Mouse (Mus musculus): ENCODE measurements around the gene Maml2. TPM values are rescaled to one million over a fixed set of nuclear protein-coding genes. Genes with fewer than 3 reads are reported as not detected.

Gene Maml2
- total and polyA plus RNA-seq, 2 experiments from 2014 or later, result 11.4 to 11.6 TPM

GRCm38 (mm10) chr9:13545726-13546125, 248.0 kb downstream of the Maml2 start:
- no peak overlapping the region for H3K4me3 ChIP-seq (ENCODE audit: low read length)
- no peak for TF ChIP-seq CTCF (IDR thresholded peaks at IDR 0.05; ENCODE audit: low read depth)
- H3K9ac ChIP-seq (replicated peaks; ENCODE audit: low read length), result no peak overlapping the region
- H3K36me3 ChIP-seq (ENCODE audit: insufficient read depth, low read length), result no peaks in the 10 kb centered on the region
- H3K4me2 ChIP-seq (ENCODE audit: low read depth, low read length), result no peak overlapping the region
- H3K27ac ChIP-seq, result no peak overlapping the region
- ATAC-seq (no peak), DNase-seq (ENCODE audit: low spot score) (no peak)
- no peaks in the 10 kb centered on the region for H3K9me3 ChIP-seq (ENCODE audit: low read length)
- WGBS, result 75% methylated on average over 6 of the region's 6 CpGs
- no peaks in the 10 kb centered on the region; the same call in 1 of the 2 replicates for H3K4me1 ChIP-seq (ENCODE audit: insufficient read depth, low read length)
- H3K27me3 ChIP-seq (ENCODE audit: insufficient read depth, low read length), result no peaks in the 10 kb centered on the region

GRCm38 (mm10) chr9:13549911-13550310, 252.2 kb downstream of the Maml2 start:
- TF ChIP-seq CTCF (IDR thresholded peaks at IDR 0.05; ENCODE audit: low read depth), result no peak
- no peak for ATAC-seq
- Histone ChIP-seq H3K4me1 (ENCODE audit: insufficient read depth, low read length) (no peaks in the 10 kb centered on the region; the same call in 1 of the 2 replicates), H3K36me3 (ENCODE audit: insufficient read depth, low read length) (no peaks in the 10 kb centered on the region), H3K4me3 (ENCODE audit: low read length) (no peak overlapping the region), H3K9ac (replicated peaks; ENCODE audit: low read length) (no peak overlapping the region), H3K9me3 (ENCODE audit: low read length) (no peaks in the 10 kb centered on the region), H3K27ac (no peak overlapping the region), H3K27me3 (ENCODE audit: insufficient read depth, low read length) (no peaks in the 10 kb centered on the region), H3K4me2 (ENCODE audit: low read depth, low read length) (no peak overlapping the region)
- DNase-seq (ENCODE audit: low spot score), result no peak
- WGBS, result 49% methylated on average over 3 of the region's 3 CpGs

- no peak overlapping the region for H3K4me3 ChIP-seq (ENCODE audit: low read length)
- no peak for ATAC-seq
- WGBS, result 72% methylated on average over 5 of the region's 5 CpGs
- no peaks in the 10 kb centered on the region for H3K27me3 ChIP-seq (ENCODE audit: insufficient read depth, low read length)
- no peak for TF ChIP-seq CTCF (IDR thresholded peaks at IDR 0.05; ENCODE audit: low read depth)
- H3K4me2 ChIP-seq (ENCODE audit: low read depth, low read length), result no peak overlapping the region
- no peaks in the 10 kb centered on the region; the same call in 1 of the 2 replicates for H3K4me1 ChIP-seq (ENCODE audit: insufficient read depth, low read length)
- no peak overlapping the region for H3K9ac ChIP-seq (replicated peaks; ENCODE audit: low read length)
- H3K27ac ChIP-seq, result no peak overlapping the region
- DNase-seq (ENCODE audit: low spot score), result no peak
- H3K36me3 ChIP-seq (ENCODE audit: insufficient read depth, low read length), result no peaks in the 10 kb centered on the region
- H3K9me3 ChIP-seq (ENCODE audit: low read length), result no peaks in the 10 kb centered on the region
Observed at GRCm38 (mm10) chr9:13552380-13553052, 254.8 kb downstream of the Maml2 start.

GRCm38 (mm10) chr9:13554773-13555172, 257.0 kb downstream of the Maml2 start:
- Histone ChIP-seq H3K27me3 (ENCODE audit: insufficient read depth, low read length) (no peaks in the 10 kb centered on the region), H3K27ac (no peak overlapping the region), H3K9ac (replicated peaks; ENCODE audit: low read length) (no peak overlapping the region), H3K36me3 (ENCODE audit: insufficient read depth, low read length) (no peaks in the 10 kb centered on the region), H3K4me3 (ENCODE audit: low read length) (no peak overlapping the region), H3K4me2 (ENCODE audit: low read depth, low read length) (no peak overlapping the region), H3K4me1 (ENCODE audit: insufficient read depth, low read length) (no peaks in the 10 kb centered on the region), H3K9me3 (ENCODE audit: low read length) (no peaks in the 10 kb centered on the region)
- ATAC-seq (no peak), DNase-seq (ENCODE audit: low spot score) (no peak)
- 94% methylated on average over 5 of the region's 5 CpGs for WGBS
- TF ChIP-seq CTCF (IDR thresholded peaks at IDR 0.05; ENCODE audit: low read depth), result no peak

GRCm38 (mm10) chr9:13555973-13556481, 258.3 kb downstream of the Maml2 start:
- H3K27ac ChIP-seq, result 0 out of 2 replicates have a peak overlapping the region, but pooled peaks have one; percentile 15

GRCm38 (mm10) chr9:13556696-13557095, 258.9 kb downstream of the Maml2 start:
- TF ChIP-seq CTCF (IDR thresholded peaks at IDR 0.05; ENCODE audit: low read depth), result no peak
- WGBS, result 92% methylated on average over 3 of the region's 3 CpGs
- H3K4me2 ChIP-seq (ENCODE audit: low read depth, low read length), result no peak overlapping the region
- no peaks in the 10 kb centered on the region for H3K36me3 ChIP-seq (ENCODE audit: insufficient read depth, low read length)
- H3K9me3 ChIP-seq (ENCODE audit: low read length), result no peaks in the 10 kb centered on the region
- H3K4me3 ChIP-seq (ENCODE audit: low read length), result no peak overlapping the region
- H3K27ac ChIP-seq, result no peak overlapping the region
- peaks cover 3% of the 10 kb centered on the region; the same call in 1 of the 2 replicates for H3K4me1 ChIP-seq (ENCODE audit: insufficient read depth, low read length)
- DNase-seq (ENCODE audit: low spot score) (no peak), ATAC-seq (no peak)
- no peaks in the 10 kb centered on the region for H3K27me3 ChIP-seq (ENCODE audit: insufficient read depth, low read length)
- H3K9ac ChIP-seq (replicated peaks; ENCODE audit: low read length), result no peak overlapping the region

More at GRCm38 (mm10) chr9:13555973-13556481, 258.3 kb downstream of the Maml2 start:
- WGBS, result 38% methylated on average over 8 of the region's 8 CpGs
- no peaks in the 10 kb centered on the region for H3K27me3 ChIP-seq (ENCODE audit: insufficient read depth, low read length)
- TF ChIP-seq CTCF (IDR thresholded peaks at IDR 0.05; ENCODE audit: low read depth), result no peak
- H3K36me3 ChIP-seq (ENCODE audit: insufficient read depth, low read length), result no peaks in the 10 kb centered on the region
- no peak overlapping the region for H3K4me3 ChIP-seq (ENCODE audit: low read length)
- no peak for ATAC-seq
- no peaks in the 10 kb centered on the region for H3K4me1 ChIP-seq (ENCODE audit: insufficient read depth, low read length)
- no peaks in the 10 kb centered on the region for H3K9me3 ChIP-seq (ENCODE audit: low read length)
- no peak overlapping the region for H3K9ac ChIP-seq (replicated peaks; ENCODE audit: low read length)
- no peak overlapping the region for H3K4me2 ChIP-seq (ENCODE audit: low read depth, low read length)
- no peak for DNase-seq (ENCODE audit: low spot score)

- no peak overlapping the region for H3K27ac ChIP-seq
- ATAC-seq (no peak), DNase-seq (ENCODE audit: low spot score) (no peak)
- no peak overlapping the region for H3K4me2 ChIP-seq (ENCODE audit: low read depth, low read length)
- peaks cover 12% of the 10 kb centered on the region; the same call in 1 of the 2 replicates for H3K4me1 ChIP-seq (ENCODE audit: insufficient read depth, low read length)
- H3K27me3 ChIP-seq (ENCODE audit: insufficient read depth, low read length), result no peaks in the 10 kb centered on the region
- H3K9ac ChIP-seq (replicated peaks; ENCODE audit: low read length), result no peak overlapping the region
- no peak for TF ChIP-seq CTCF (IDR thresholded peaks at IDR 0.05; ENCODE audit: low read depth)
- no peak overlapping the region for H3K4me3 ChIP-seq (ENCODE audit: low read length)
- 62% methylated on average over 4 of the region's 4 CpGs for WGBS
- H3K36me3 ChIP-seq (ENCODE audit: insufficient read depth, low read length), result no peaks in the 10 kb centered on the region
- no peaks in the 10 kb centered on the region for H3K9me3 ChIP-seq (ENCODE audit: low read length)
Observed at GRCm38 (mm10) chr9:13558811-13559372, 261.1 kb downstream of the Maml2 start.

All from hindbrain, postnatal 0 days (tissue).